Mouse (Mus musculus) liver, embryonic 14.5 days (tissue): ENCODE results near the gene Wasl.

Experiments
- CTCF ChIP-seq: IDR thresholded peaks from 2 replicates; pipeline ENCODE4 v1.5.1; 2016; ENCODE audit warnings: antibody characterized with exemption, low read depth, control low read depth
- EP300 ChIP-seq: IDR thresholded peaks from 2 replicates; pipeline ENCODE4 v1.6.1; 2016; ENCODE audit warnings: antibody characterized with exemption, low read depth

DNA sequence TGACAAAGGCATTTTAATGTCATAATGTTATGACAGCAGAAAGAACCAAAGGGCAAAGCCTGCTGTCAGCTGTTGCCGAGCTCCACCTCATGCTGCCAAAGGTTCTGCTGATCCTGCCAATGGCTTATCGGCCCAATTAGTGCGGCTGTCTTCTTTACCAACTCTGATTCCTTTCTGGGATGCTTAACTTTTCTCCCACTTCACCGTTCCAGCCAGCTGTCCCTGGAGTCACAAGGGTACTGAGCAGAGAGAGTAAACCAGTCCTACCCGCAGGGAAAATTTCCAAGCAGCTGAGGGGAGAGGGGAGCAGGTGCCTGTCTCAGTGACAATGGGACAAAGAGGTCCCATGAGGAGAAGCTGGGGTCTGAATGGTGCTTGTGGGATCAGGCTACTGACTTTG lies 65.2 kb downstream of the Wasl start:
- TF ChIP-seq CTCF: no peak
- no peak for TF ChIP-seq EP300
